Mouse (Mus musculus) midbrain, embryonic 12.5 days (tissue): ENCODE results near the gene Fnip1. TPM values are rescaled to one million over a fixed set of nuclear protein-coding genes. Genes with fewer than 3 reads are reported as not detected.
"Not testable (repeated sequence)": the region's sequence is repeated elsewhere in the genome, so short reads cannot be mapped to it uniquely, and the experiment has no call there.

ENCODE experiments used
- ATAC-seq: fragments of 200-750 bp; cut with Nextera tagmentation; 2 replicates; pipeline ENCODE4 v1.8.0; 2017; ENCODE audit warnings: low read depth, moderate TSS enrichment, moderate library complexity; ENCODE audit not compliant: low FRiP score
- H3K27ac ChIP-seq: fragments of 300-500 bp; sonication (generic); replicated peaks from 2 replicates; pipeline ENCODE4 v1.5.1; 2016; ENCODE audit warnings: mild to moderate bottlenecking
- H3K27me3 ChIP-seq: fragments of 300-500 bp; sonication (generic); 2 replicates; pipeline ENCODE4 v1.6.1; 2016; ENCODE audit warnings: mild to moderate bottlenecking
- H3K36me3 ChIP-seq: fragments of 300-500 bp; sonication (generic); 2 replicates; pipeline ENCODE4 v1.6.1; 2016
- H3K4me1 ChIP-seq: fragments of 300-500 bp; sonication (generic); 2 replicates; pipeline ENCODE4 v1.6.1; 2016
- H3K4me2 ChIP-seq: fragments of 300-500 bp; sonication (generic); replicated peaks from 2 replicates; pipeline ENCODE4 v1.6.1; 2016; ENCODE audit warnings: mild to moderate bottlenecking, moderate library complexity
- H3K4me3 ChIP-seq: fragments of 300-500 bp; sonication (generic); 2 replicates; pipeline ENCODE4 v1.5.1; 2016; ENCODE audit warnings: mild to moderate bottlenecking
- H3K9ac ChIP-seq: fragments of 300-500 bp; sonication (generic); replicated peaks from 2 replicates; pipeline ENCODE4 v1.6.1; 2016; ENCODE audit warnings: mild to moderate bottlenecking, moderate library complexity
- H3K9me3 ChIP-seq: fragments of 300-500 bp; sonication (generic); 2 replicates; pipeline ENCODE4 v1.6.1; 2016; ENCODE audit warnings: mild to moderate bottlenecking
- WGBS: fragments of 180-500 bp; shearing (Covaris S2); methylation state at CpG from one replicate; pipeline ENCODE4 v1.1.7; 2016; 5-methylcytosine and 5-hydroxymethylcytosine counted together
- polyA plus RNA-seq: library from polyadenylated mRNA; unstranded; fragments of >200 nt; fragmentation: Nextera tagmentation; extraction: Ambion mirVana; gene quantifications from 2 replicates; pipeline ENCODE4 v1.2.1, GENCODE M21; 2016

Fnip1 gene
- 13.3 and 14.0 TPM in 2 replicates for polyA plus RNA-seq

DNA sequence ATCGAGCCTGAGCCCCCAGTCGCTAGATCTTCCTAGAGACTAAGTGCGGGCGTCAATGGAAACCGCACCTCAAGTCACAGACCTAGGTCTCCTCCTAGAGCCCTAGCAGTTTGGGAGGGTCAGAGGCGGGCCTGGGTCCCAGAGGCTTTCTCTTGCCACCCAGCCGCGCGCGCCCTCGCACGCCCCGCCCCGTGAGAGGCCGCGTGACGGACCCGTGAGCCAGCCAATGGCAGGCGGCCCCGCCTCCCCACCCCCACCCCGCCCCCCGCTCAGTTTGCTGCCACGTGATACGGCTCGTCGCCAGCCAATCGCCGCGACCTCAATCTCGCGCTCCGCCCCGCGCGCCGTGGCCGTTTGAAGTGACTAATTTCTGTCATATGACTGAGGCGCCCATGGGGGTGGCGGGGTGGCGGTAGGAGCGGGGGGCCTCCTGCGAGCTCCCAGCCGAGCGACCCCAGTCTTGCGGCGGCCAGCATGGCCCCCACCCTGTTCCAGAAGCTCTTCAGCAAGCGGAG is at the start of gene Fnip1:
Gene Fnip1, plus strand, starts transcription at position 377 of the 515 bp plus-strand sequence.
- H3K4me2 ChIP-seq, result peak within 1 kb of the TSS; percentile 76
- no peaks in the 10 kb centered on the region; the same call in 1 of the 2 replicates for H3K27me3 ChIP-seq
- peak within 1 kb of the TSS; percentile 70 for H3K4me3 ChIP-seq
- under 1% methylated on average over 42 of the region's 47 CpGs for WGBS
- peaks cover 18% of the 10 kb centered on the region for H3K4me1 ChIP-seq
- ATAC-seq, result peak; percentile 98
- H3K36me3 ChIP-seq, result no peaks in the 10 kb centered on the region
- peak within 1 kb of the TSS; percentile 86 for H3K9ac ChIP-seq
- no peaks in the 10 kb centered on the region for H3K9me3 ChIP-seq
- H3K27ac ChIP-seq, result peak within 1 kb of the TSS; percentile 76

DNA sequence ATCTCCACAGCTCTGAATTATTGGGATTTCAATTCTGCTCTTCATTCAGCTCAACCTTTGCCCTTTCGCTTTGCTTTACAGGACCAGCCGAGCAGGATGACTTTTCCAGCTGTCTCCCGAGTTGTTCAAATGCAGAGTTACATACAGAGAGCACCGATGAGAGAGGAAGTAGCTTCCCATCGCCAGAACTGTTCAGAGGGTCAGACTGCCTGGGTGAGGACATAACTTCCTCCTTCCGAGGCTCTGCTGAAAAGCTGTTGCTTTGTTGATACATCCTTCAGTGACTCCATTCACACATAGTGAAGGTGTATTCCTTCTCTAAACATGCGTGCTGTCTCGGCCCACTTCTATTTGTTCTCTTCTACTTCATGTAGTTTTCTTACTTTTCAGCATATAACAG is 47.6 kb upstream of the Fnip1 start:
- Histone ChIP-seq H3K27ac (no peak overlapping the region), H3K4me2 (no peak overlapping the region), H3K9ac (no peak overlapping the region), H3K27me3 (no peaks in the 10 kb centered on the region), H3K4me1 (no peaks in the 10 kb centered on the region), H3K36me3 (no peaks in the 10 kb centered on the region), H3K4me3 (no peak overlapping the region), H3K9me3 (no peaks in the 10 kb centered on the region)
- ATAC-seq, result no peak
- 81% methylated on average over 8 of the region's 8 CpGs for WGBS

DNA sequence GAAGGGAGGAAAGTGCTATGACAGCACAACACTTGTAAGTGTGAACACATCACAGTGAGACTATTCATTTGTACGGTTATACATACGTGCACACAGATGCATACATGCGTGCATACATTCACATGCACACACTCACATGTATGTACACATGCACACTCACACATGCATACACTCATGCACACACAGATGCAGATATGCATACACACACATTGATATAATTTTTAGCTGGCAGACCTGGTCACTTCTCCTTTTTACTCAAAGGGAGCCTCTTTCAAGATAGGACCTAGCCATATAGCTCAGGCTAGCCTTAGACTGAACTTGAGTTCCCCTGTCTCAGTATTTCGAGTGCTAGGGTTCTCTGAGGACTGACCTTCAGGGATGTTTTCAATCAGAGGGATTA is 46.7 kb upstream of the Fnip1 start:
- 82% methylated on average over 4 of the region's 4 CpGs for WGBS
- H3K9ac ChIP-seq, result no peak overlapping the region
- H3K36me3 ChIP-seq, result no peaks in the 10 kb centered on the region
- ATAC-seq, result no peak
- H3K4me3 ChIP-seq, result no peak overlapping the region
- H3K4me2 ChIP-seq, result no peak overlapping the region
- H3K9me3 ChIP-seq, result no peaks in the 10 kb centered on the region
- no peaks in the 10 kb centered on the region for H3K4me1 ChIP-seq
- no peak overlapping the region for H3K27ac ChIP-seq
- no peaks in the 10 kb centered on the region for H3K27me3 ChIP-seq

DNA sequence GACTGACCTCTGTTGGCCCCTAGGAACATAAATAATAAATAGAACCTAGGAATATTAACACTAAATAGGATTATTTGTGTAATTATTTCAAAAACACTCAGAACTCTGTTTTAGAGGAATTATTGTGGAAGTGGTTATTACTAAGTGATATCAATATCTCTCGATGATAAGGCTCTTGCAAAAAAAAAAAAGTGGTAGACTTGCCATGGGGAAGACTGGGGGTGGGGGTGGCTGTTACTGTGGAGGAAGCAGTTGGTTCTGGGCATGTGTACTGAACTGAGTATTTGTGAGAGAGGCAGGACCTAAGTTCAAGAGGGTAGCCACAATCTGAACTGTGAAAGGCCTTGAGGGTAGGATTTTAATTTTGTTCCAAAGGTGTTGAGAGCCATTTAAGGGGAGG is 41.3 kb upstream of the Fnip1 start:
- Histone ChIP-seq H3K9ac (no peak overlapping the region), H3K9me3 (no peaks in the 10 kb centered on the region), H3K27me3 (no peaks in the 10 kb centered on the region), H3K4me1 (no peaks in the 10 kb centered on the region), H3K4me3 (no peak overlapping the region), H3K27ac (no peak overlapping the region), H3K36me3 (no peaks in the 10 kb centered on the region), H3K4me2 (no peak overlapping the region)
- no peak for ATAC-seq
- WGBS, result 91% methylated on average over 1 of the region's 1 CpGs

DNA sequence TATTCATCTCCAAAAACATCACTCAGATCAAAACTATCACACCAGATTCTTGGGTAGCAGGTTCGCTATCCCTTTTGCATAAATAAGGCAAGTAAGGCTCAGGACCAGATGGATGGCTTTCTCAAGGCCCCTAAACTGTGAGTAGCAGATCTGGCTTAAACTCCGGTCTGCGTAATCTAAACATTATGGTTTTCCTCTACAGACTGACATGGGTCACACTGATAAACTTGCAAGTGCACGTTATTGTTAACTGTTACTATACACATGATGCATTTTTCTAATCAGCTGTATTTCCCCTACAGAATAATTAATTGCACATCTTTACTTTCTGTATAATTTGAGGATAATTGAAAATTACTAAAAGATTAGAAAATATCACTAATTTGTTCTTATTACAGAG is 39.9 kb upstream of the Fnip1 start:
- whole genome bisulfite sequencing, result 91% methylated on average over 4 of the region's 4 CpGs
- H3K9ac ChIP-seq, result no peak overlapping the region
- no peaks in the 10 kb centered on the region for H3K4me1 ChIP-seq
- no peak overlapping the region for H3K27ac ChIP-seq
- H3K36me3 ChIP-seq, result no peaks in the 10 kb centered on the region
- H3K27me3 ChIP-seq, result no peaks in the 10 kb centered on the region
- H3K9me3 ChIP-seq, result no peaks in the 10 kb centered on the region
- no peak for ATAC-seq
- no peak overlapping the region for H3K4me2 ChIP-seq
- no peak overlapping the region for H3K4me3 ChIP-seq

DNA sequence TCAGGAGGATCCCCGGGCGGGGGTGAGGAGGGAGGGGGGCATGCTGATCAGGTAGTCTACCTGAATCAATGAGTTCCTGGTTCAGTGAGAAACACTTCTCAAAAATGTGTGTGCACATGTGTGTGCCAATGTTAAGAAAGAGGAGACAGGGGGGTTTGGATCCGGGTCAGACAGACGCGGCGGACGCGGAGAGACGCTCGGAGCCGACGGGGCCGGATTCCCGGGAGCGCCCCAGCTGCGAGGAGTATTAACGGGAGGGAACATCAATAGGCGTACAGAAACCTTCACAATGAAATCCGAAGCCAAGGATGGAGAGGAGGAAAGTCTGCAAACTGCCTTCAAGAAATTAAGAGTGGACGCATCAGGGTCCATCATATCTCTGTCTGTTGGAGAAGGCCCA is 37.2 kb upstream of the Fnip1 start:
- not testable (repeated sequence) for ATAC-seq, H3K9ac ChIP-seq, H3K36me3 ChIP-seq, H3K27ac ChIP-seq, H3K4me2 ChIP-seq, H3K27me3 ChIP-seq, H3K4me3 ChIP-seq, H3K4me1 ChIP-seq, H3K9me3 ChIP-seq
- WGBS, result 95% methylated on average over 20 of the region's 20 CpGs

DNA sequence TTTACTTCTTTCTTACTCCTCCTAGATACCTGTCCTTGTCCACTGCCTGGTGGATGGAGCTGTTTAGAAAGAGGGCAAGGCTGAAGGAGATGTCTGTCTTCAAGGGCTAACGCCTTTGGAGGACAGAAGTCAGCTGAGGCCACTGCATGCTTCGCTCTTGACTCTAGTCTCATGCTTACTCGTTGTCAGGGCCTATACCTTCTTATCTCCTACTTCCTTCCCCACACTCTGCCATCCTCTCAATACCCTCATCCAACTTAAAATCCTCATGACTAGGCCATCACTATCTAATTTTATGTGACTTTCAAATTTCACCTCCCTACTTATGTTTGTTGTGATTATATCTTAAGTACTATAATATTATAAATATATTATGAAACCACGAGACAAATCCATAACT is 33.1 kb upstream of the Fnip1 start:
- Histone ChIP-seq H3K4me3 (no peak overlapping the region), H3K4me1 (no peaks in the 10 kb centered on the region), H3K9ac (no peak overlapping the region), H3K36me3 (no peaks in the 10 kb centered on the region), H3K9me3 (no peaks in the 10 kb centered on the region), H3K27me3 (no peaks in the 10 kb centered on the region), H3K4me2 (no peak overlapping the region), H3K27ac (no peak overlapping the region)
- WGBS, result 84% methylated on average over 4 of the region's 4 CpGs
- no peak for ATAC-seq

DNA sequence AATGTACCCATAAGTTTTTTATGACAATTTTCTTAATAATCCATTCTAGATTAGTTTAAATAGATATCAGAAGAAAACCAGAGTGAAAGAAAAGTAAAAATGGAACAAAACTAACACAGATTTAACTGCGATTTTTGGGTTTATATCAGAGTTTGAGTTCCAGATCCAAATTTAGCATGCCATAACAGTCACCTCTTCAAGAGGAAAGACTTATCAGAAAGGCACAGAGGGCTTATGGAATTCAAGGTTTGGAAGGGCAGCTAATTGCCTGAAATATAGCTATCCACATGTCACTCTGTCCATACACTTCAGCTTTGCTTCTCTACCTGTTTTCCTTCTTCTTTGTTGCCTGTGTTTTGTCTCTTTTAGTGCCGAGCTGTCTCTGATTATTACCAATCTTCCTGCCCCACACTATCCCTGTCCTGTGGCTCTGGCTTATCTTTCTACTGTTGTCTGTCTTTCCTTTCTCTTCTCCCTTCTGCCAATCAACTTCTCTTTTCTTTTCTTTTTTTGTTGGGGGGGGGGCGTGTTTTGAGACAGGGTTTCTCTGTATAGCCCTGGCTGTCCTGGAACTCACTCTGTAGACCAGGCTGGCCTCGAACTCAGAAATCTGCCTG is 31.0 kb upstream of the Fnip1 start:
- H3K9ac ChIP-seq, result no peak overlapping the region
- no peak for ATAC-seq
- no peaks in the 10 kb centered on the region for H3K27me3 ChIP-seq
- H3K4me3 ChIP-seq, result no peak overlapping the region
- no peaks in the 10 kb centered on the region for H3K9me3 ChIP-seq
- no peaks in the 10 kb centered on the region for H3K4me1 ChIP-seq
- 84% methylated on average over 4 of the region's 4 CpGs for WGBS
- no peak overlapping the region for H3K27ac ChIP-seq
- H3K4me2 ChIP-seq, result no peak overlapping the region
- H3K36me3 ChIP-seq, result no peaks in the 10 kb centered on the region

DNA sequence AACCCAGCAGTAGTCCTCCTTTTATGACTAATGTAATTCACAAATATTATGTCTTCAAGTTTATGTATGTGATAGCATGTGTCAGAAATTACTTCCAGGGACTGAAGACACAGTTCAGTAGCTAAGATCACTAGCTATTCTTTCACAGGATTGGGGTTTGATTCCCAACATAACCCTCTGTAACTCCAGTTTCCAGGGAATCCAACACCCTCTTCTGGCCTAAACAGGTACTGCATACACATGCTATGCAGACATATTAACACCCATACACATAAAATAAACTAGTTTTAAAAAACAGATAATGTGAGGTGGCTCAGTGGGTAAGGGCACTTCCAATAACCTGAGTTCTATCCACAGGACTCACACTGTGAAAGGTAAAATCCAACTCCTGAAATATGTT is 27.4 kb upstream of the Fnip1 start:
- Histone ChIP-seq H3K9ac (no peak overlapping the region), H3K4me1 (no peaks in the 10 kb centered on the region; the same call in 1 of the 2 replicates), H3K27ac (no peak overlapping the region), H3K9me3 (no peaks in the 10 kb centered on the region), H3K4me2 (no peak overlapping the region), H3K4me3 (no peak overlapping the region), H3K27me3 (no peaks in the 10 kb centered on the region), H3K36me3 (no peaks in the 10 kb centered on the region)
- ATAC-seq, result no peak

DNA sequence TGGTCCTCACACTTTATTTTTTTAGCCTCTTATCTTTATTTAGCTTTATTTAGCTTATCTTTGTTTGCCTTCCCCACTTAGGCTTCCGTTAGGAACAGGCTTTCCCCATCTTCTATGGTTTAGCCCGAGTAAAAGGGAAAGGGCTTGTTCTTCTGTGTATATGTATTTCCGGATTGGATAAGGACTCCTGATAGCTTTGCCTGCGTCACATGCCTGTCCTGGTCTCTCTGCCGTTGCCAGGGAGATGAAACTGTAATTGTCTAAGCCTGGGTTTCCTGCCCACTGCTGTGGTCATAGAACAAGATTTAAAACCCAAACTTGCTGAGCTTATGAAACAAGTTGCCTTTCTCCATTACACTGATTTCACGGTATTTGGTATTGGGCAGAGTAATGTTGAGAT is 25.0 kb upstream of the Fnip1 start:
- no peak for ATAC-seq
- Histone ChIP-seq H3K4me1 (no peaks in the 10 kb centered on the region; the same call in 1 of the 2 replicates), H3K9me3 (no peaks in the 10 kb centered on the region), H3K27me3 (no peaks in the 10 kb centered on the region), H3K4me3 (no peak overlapping the region), H3K4me2 (no peak overlapping the region), H3K9ac (no peak overlapping the region), H3K36me3 (no peaks in the 10 kb centered on the region), H3K27ac (no peak overlapping the region)
- 52% methylated on average over 6 of the region's 6 CpGs for WGBS

DNA sequence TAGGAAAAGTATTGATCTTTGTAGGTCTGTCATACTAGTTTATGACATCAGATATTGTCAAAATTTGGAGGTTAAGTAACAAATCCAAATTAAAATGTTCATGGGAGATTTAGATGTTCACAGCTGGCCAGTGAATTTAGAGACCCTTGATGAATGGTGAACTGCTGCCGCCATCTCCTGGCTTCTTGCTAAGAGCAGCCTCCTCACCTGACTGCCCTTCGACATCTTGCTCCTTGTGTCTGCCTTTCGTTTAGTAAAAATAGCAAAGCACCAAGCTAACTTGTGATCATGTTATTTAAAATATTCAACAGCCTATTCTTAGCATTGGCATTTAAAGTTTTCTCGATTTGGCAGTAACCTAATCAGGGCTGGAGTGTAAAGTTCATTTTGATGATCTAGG is 15.0 kb upstream of the Fnip1 start:
- no peak for ATAC-seq
- Histone ChIP-seq H3K27me3 (no peaks in the 10 kb centered on the region), H3K9ac (no peak overlapping the region), H3K36me3 (no peaks in the 10 kb centered on the region), H3K27ac (no peak overlapping the region), H3K4me2 (no peak overlapping the region), H3K4me3 (no peak overlapping the region), H3K9me3 (no peaks in the 10 kb centered on the region), H3K4me1 (no peaks in the 10 kb centered on the region)
- 83% methylated on average over 4 of the region's 4 CpGs for WGBS

DNA sequence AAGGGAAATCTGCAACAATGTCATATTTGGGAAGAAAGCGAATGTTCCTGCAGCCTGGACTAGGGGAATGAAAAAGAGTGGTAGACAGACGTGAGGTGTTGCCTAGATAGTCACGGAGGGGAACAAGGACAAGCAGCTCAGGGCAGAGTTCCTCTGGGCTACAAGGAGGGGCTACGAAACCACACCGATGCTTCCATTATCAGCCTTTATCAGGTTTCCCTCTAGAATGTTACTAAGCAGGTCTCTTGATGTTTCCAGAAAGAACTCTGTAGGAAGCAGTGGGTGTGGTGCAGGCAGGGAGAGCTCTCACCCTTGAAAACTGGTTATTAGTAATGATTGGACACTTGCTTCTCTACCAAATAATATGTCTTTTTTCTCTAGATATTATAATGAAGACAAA is 11.7 kb upstream of the Fnip1 start:
- Histone ChIP-seq H3K27me3 (no peaks in the 10 kb centered on the region), H3K4me3 (no peak overlapping the region), H3K36me3 (no peaks in the 10 kb centered on the region), H3K4me2 (no peak overlapping the region), H3K9me3 (no peaks in the 10 kb centered on the region), H3K4me1 (no peaks in the 10 kb centered on the region), H3K27ac (no peak overlapping the region), H3K9ac (no peak overlapping the region)
- no peak for ATAC-seq
- 87% methylated on average over 5 of the region's 5 CpGs for WGBS

DNA sequence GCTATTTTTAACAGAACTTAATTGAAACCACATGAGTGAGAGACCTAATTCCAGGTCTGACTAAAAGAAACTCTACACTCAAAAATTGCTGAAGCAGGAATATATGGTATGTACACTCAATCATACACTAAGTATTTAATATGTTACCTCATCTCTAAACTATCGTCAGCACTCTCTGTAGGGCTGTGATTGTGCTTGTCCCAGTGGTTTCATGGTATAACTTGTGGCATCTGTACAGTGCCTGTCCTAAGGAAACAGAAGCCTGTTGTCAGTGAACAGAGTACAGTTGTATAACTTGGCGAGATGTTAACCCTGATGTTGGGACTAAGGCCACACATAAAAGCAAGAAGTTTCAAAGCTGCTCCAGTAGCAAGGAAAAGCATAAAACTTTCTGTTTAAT is 10.9 kb upstream of the Fnip1 start:
- Histone ChIP-seq H3K4me1 (no peaks in the 10 kb centered on the region), H3K4me2 (no peak overlapping the region), H3K27me3 (no peaks in the 10 kb centered on the region), H3K9ac (no peak overlapping the region), H3K27ac (no peak overlapping the region), H3K4me3 (no peak overlapping the region), H3K9me3 (no peaks in the 10 kb centered on the region), H3K36me3 (no peaks in the 10 kb centered on the region)
- ATAC-seq, result no peak
- 72% methylated on average over 2 of the region's 2 CpGs for WGBS
